Mouse (Mus musculus) cerebellum, postnatal 4 days (tissue): ENCODE data around the gene BC024978.

Source experiments
- DNase-seq, 2 experiments: peaks; one replicate each; pipeline ENCODE4 v3.0.0; 2022; ENCODE audit warnings: low spot score in 2 of 2, mixed read lengths in 1 of 2

The BC024978 gene

GRCm38 (mm10) chr7:27258205-27258899 lies 62.8 kb downstream of the BC024978 start, which contains the start of gene Numbl:
Numbl (plus strand) TSS chr7:27258433.
- peak; percentile 73 to 96 for DNase-seq

GRCm38 (mm10) chr7:27259271-27259721 lies 63.7 kb downstream of the BC024978 start:
- peak in 1 of 2 experiments; percentile 43 for DNase-seq

- DNase-seq, result no peak
Measured at GRCm38 (mm10) chr7:27259771-27260170, 64.2 kb downstream of the BC024978 start.
